Mouse (Mus musculus): ENCODE measurements around the gene Atox1. TPM values are rescaled to one million over a fixed set of nuclear protein-coding genes. Genes with fewer than 3 reads are reported as not detected.

Atox1 gene
- polyA plus RNA-seq, 1 experiment: 509 TPM

GRCm38 (mm10) chr11:55412680-55413415 is 48.2 kb downstream of the Atox1 start:
- H3K4me1 ChIP-seq (ENCODE audit: control insufficient read depth, insufficient read depth, insufficient read length, low read length): peaks cover 55% of the 10 kb centered on the region
- H3K27ac ChIP-seq (replicated peaks; ENCODE audit: low read depth, low read length): peak overlapping the region; percentile 99
- peak overlapping the region; percentile 47 for H3K4me3 ChIP-seq (ENCODE audit: insufficient read depth, low read depth, low read length)

GRCm38 (mm10) chr11:55412034-55412433 is 49.0 kb downstream of the Atox1 start:
- peaks cover 60% of the 10 kb centered on the region for H3K4me1 ChIP-seq (ENCODE audit: control insufficient read depth, insufficient read depth, insufficient read length, low read length)
- H3K4me3 ChIP-seq (ENCODE audit: insufficient read depth, low read depth, low read length): peak overlapping the region; percentile 9; the same call in 1 of the 2 replicates
- H3K27ac ChIP-seq (replicated peaks; ENCODE audit: low read depth, low read length): peak overlapping the region; percentile 99

GRCm38 (mm10) chr11:55410502-55410901 is 50.5 kb downstream of the Atox1 start:
- H3K4me3 ChIP-seq (ENCODE audit: insufficient read depth, low read depth, low read length): peak overlapping the region; percentile 8; the same call in 1 of the 2 replicates
- H3K4me1 ChIP-seq (ENCODE audit: control insufficient read depth, insufficient read depth, insufficient read length, low read length): peaks cover 68% of the 10 kb centered on the region
- H3K27ac ChIP-seq (replicated peaks; ENCODE audit: low read depth, low read length): peak overlapping the region; percentile 99

GRCm38 (mm10) chr11:55410005-55410404 is 51.0 kb downstream of the Atox1 start:
- Histone ChIP-seq H3K4me1 (ENCODE audit: control insufficient read depth, insufficient read depth, insufficient read length, low read length) (peaks cover 71% of the 10 kb centered on the region), H3K4me3 (ENCODE audit: insufficient read depth, low read depth, low read length) (no peak overlapping the region), H3K27ac (replicated peaks; ENCODE audit: low read depth, low read length) (peak overlapping the region; percentile 99)

GRCm38 (mm10) chr11:55407133-55407532 is 53.9 kb downstream of the Atox1 start:
- Histone ChIP-seq H3K27ac (replicated peaks; ENCODE audit: low read depth, low read length) (peak overlapping the region; percentile 99), H3K4me3 (ENCODE audit: insufficient read depth, low read depth, low read length) (no peak overlapping the region), H3K4me1 (ENCODE audit: control insufficient read depth, insufficient read depth, insufficient read length, low read length) (peaks cover 52% of the 10 kb centered on the region)

- Histone ChIP-seq H3K4me3 (ENCODE audit: insufficient read depth, low read depth, low read length) (no peak overlapping the region), H3K27ac (replicated peaks; ENCODE audit: low read depth, low read length) (peak overlapping the region; percentile 99), H3K4me1 (ENCODE audit: control insufficient read depth, insufficient read depth, insufficient read length, low read length) (peaks cover 39% of the 10 kb centered on the region)
These were observed 55.2 kb downstream of the Atox1 start for GRCm38 (mm10) chr11:55405601-55406469.

- Histone ChIP-seq H3K4me3 (ENCODE audit: insufficient read depth, low read depth, low read length) (no peak overlapping the region), H3K27ac (replicated peaks; ENCODE audit: low read depth, low read length) (peak overlapping the region; percentile 99)
These were observed 56.2 kb downstream of the Atox1 start for GRCm38 (mm10) chr11:55404659-55405457.

GRCm38 (mm10) chr11:55400863-55401262 is 60.2 kb downstream of the Atox1 start:
- Histone ChIP-seq H3K4me1 (ENCODE audit: control insufficient read depth, insufficient read depth, insufficient read length, low read length) (peaks cover 24% of the 10 kb centered on the region), H3K27ac (replicated peaks; ENCODE audit: low read depth, low read length) (no peak overlapping the region), H3K4me3 (ENCODE audit: insufficient read depth, low read depth, low read length) (no peak overlapping the region)

More at GRCm38 (mm10) chr11:55404659-55405457, 56.2 kb downstream of the Atox1 start:
- H3K4me1 ChIP-seq (ENCODE audit: control insufficient read depth, insufficient read depth, insufficient read length, low read length): peaks cover 32% of the 10 kb centered on the region

- Histone ChIP-seq H3K4me1 (ENCODE audit: control insufficient read depth, insufficient read depth, insufficient read length, low read length) (peaks cover 25% of the 10 kb centered on the region), H3K27ac (replicated peaks; ENCODE audit: low read depth, low read length) (peak overlapping the region; percentile 69), H3K4me3 (ENCODE audit: insufficient read depth, low read depth, low read length) (no peak overlapping the region)
These were observed 62.7 kb downstream of the Atox1 start for GRCm38 (mm10) chr11:55398371-55398770.

- H3K4me3 ChIP-seq (ENCODE audit: insufficient read depth, low read depth, low read length): no peak overlapping the region
- peak overlapping the region; percentile 69 for H3K27ac ChIP-seq (replicated peaks; ENCODE audit: low read depth, low read length)
- H3K4me1 ChIP-seq (ENCODE audit: control insufficient read depth, insufficient read depth, insufficient read length, low read length): peaks cover 25% of the 10 kb centered on the region
These were observed 63.6 kb downstream of the Atox1 start for GRCm38 (mm10) chr11:55397441-55397840.

- Histone ChIP-seq H3K4me1 (ENCODE audit: control insufficient read depth, insufficient read depth, insufficient read length, low read length) (peaks cover 25% of the 10 kb centered on the region), H3K4me3 (ENCODE audit: insufficient read depth, low read depth, low read length) (no peak overlapping the region), H3K27ac (replicated peaks; ENCODE audit: low read depth, low read length) (peak overlapping the region; percentile 69)
These were observed 64.0 kb downstream of the Atox1 start for GRCm38 (mm10) chr11:55397036-55397435.

Other genes with a start within 250 kb of the Atox1 start
- not detected in 2 replicates for gene Fat2, start 124.7 kb downstream of the Atox1 start, polyA plus RNA-seq (2012; ENCODE audit: insufficient read depth, insufficient read length, missing spikeins)
- gene Sparc, start 38.1 kb downstream of the Atox1 start, polyA plus RNA-seq (2012; ENCODE audit: insufficient read depth, insufficient read length, missing spikeins): 730 and 804 TPM in 2 replicates
- gene G3bp1, start 8.4 kb upstream of the Atox1 start, polyA plus RNA-seq (2012; ENCODE audit: insufficient read depth, insufficient read length, missing spikeins): 17.0 and 19.4 TPM in 2 replicates
- gene Glra1, start 147.0 kb upstream of the Atox1 start, polyA plus RNA-seq (2012; ENCODE audit: insufficient read depth, insufficient read length, missing spikeins): not detected in 2 replicates